Mouse (Mus musculus) layer of hippocampus, postnatal 25 days (tissue): Measurements from ENCODE around the gene Gm11992. TPM values are rescaled to one million over a fixed set of nuclear protein-coding genes. Genes with fewer than 3 reads are reported as not detected.

Source experiments
- DNase-seq, 2 experiments: peaks; one replicate each; pipeline ENCODE4 v3.0.0; 2022; ENCODE audit warnings: mixed read lengths in 2 of 2, low spot score in 1 of 2; ENCODE audit errors: extremely low spot score in 1 of 2
- total RNA-seq, 2 experiments: library from RNA; stranded (reverse); gene quantifications; 2 replicates each; pipeline ENCODE4 v1.2.3; 2021

The Gm11992 gene
- total RNA-seq, 2 experiments from 2014 or later: 1.2 to 1.3 TPM

DNA sequence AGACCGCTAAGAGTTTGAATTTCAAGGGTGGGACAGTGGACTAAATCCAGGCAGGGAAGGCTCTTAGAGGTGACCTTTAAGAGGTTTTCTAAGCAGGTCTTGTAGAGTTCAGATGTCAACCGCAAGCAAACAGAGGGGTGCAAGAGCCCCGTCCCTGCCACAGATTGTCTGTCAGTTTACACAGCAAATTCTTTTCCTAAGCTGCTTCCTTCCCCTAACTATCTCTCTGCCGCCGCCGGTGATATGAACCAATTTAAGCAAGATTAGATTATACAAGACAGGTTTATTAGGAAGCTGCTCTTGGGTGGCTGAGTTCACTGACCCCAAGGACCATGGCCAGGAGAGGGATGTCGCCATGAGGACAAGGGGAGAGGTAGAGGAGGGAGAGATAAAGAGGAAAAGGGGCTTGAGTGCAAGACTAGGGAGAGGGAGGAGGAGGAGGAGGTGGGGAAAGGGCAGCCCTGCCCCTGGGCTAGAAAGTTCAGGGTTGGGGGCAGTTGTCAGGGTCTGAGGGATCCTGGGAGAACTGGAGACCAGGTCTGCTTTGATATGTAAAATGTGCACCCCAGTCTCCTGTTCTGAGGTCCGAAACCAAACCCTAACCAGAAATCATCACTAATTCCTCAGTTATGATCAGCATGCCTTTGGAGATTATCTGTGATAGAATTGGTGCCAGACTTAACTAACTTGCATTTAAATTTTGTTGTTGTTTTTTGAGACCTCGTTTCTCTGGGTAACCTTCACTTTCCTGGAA lies 67.2 kb downstream of the Gm11992 start:
- no peak for DNase-seq

DNA sequence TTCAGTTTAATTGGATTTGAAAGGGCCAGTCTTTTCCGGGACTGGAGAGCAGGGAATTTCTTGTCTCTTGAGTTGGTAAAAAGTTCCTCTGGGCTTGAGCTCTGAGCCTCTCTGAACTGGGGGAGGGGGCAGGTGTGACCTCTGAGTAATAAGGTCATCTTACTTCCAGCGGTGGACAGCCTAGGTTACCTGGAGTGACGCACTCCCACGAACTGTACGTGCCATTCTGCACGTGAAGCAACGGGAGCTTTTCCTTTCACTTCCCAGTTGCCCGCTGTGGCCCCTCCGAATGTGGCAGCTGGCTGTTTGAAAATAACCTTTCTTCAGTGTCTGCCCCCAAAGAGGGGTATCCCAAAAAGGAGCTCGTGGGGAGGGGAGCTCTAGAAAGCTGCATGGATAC lies 67.7 kb downstream of the Gm11992 start:
- no peak for DNase-seq

DNA sequence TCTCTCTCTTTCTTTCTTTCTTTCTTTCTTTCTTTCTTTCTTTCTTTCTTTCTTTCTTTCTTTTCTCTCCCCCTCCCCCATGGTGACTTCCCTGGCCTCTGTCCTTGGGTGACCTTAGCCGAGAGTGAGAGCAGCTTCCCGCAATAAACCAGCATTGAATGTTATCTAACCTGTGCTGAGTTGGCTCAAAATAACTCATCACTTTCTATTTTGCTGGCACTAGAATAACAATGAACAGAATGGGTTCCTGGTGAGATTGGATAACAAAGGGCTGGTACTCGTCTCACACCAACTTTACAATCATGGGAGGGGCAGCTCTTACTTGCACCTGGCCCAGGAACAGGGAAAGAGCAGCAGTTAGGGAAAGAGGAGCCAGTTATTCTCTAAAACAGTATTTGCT lies 68.5 kb downstream of the Gm11992 start:
- no peak for DNase-seq

DNA sequence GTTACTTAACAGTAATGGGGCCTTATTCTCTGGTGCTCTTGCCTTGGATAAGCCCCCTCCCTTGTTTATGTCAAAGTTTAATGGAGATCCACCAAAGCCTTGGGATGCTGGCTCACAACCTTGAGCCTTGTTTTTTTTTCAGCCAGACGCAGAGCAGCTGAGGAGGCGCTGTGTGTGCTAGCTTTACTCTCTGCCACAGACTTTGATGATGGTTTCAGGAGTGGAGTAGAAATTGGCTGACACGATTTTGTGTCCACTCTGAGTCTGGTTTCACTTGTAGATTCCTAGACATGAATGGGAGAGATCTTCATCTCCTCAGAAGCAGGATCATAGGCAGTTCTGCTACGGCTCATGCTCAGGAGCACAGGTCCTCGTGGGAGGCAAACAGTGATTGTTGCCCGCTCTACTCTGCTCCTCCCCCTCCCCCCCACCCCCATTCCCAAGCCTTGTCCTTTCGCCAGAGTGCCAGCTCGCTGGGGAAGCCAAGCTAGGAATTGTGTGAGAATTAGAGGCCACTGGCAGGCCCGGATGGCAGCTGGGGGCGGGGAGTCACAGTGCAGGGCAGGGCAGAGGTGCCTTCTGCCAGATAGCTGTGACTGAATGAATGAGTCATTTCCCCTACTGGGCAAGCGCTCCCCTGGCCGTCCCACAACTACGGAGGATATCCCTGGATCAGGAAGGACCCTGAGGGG lies 69.1 kb downstream of the Gm11992 start:
- DNase-seq: no peak

DNA sequence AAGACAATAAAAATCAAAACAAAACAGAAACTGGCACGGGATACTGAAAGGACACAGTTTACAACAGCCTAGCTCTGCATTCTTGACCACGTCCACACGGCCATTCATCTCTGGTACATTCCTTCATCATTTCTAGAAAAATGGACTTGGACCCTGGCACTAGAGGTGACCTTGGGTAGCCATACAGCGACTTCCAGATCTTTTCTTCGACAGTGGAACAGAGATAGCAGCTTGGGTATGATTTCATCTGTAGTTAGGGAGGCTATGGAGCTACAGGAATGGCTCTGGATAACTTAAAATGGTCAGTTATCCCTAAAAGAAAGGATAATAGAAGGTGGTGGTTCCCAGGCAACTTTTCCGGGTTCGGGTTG lies 69.6 kb downstream of the Gm11992 start, which contains the start of gene Upp1:
Gene Upp1, plus strand, starts transcription at position 54 of the 371 bp plus-strand sequence.
- DNase-seq: no peak

DNA sequence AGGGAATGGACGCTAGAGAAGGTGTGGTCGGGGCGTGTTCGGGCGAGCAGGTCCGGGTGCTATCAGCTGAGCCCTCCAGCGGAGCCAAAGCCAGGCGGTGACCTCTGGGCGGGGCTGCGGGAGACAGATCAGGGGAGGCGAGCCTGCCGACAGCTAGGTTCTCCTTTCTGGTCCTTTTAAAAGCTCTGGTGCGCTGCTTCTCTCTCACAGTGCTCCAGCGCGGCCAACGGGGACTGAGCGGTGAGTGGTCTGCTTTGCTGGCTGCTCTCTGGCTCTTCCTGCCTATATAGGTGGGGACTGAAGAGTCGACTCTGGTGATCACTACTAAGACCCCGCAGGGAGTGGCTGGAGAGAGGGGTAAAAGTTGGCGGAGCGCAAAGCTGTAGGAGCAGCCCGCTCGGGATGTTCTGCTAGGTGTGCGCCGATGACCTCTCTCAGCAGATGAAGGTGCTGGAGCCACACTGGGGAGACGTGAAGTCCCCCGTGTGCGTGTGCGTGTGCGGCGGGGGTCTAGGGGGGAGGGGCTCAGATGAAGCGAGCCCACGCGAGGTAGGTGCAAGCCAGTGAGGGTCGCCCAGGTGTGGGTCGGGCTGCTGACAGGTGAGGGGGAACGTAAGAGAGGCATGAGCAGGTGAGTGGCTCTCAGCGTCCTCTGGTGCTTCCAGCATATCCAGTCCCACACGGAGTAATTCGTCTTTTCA lies 70.2 kb downstream of the Gm11992 start:
- DNase-seq: no peak

Other genes starting within 250 kb of the Gm11992 start
- gene Pkd1l1, start 75.3 kb upstream of the Gm11992 start, total RNA-seq: not detected
- gene Hus1, start 37.4 kb upstream of the Gm11992 start, total RNA-seq: 10 to 100 TPM; 13.0 to 14.3 TPM
- gene Sun3, start 397 bp downstream of the Gm11992 start, total RNA-seq: under 1 TPM; 0.31 to 0.54 TPM
- gene Upp1, start 69.5 kb downstream of the Gm11992 start, total RNA-seq: 1 to 10 TPM; 2.5 to 4.6 TPM
- gene Abca13, start 143.3 kb downstream of the Gm11992 start, total RNA-seq: under 1 TPM; 0.02 TPM